Mouse (Mus musculus) brain, embryonic 14.5 days (tissue): ENCODE data around the gene Msl1. TPM values are rescaled to one million over a fixed set of nuclear protein-coding genes. Genes with fewer than 3 reads are reported as not detected.
A peak's percentile ranks its signal among the peaks of the same experiment; 100 is the strongest.

Source experiments
- DNase-seq: peaks from one replicate; pipeline ENCODE4 v3.0.0-alpha.2; 2011; ENCODE audit warnings: low read depth
- CTCF ChIP-seq: fragments of 200-500 bp; IDR thresholded peaks from 2 replicates; pipeline ENCODE4 v1.5.1; 2012; ENCODE audit warnings: inconsistent platforms, mild to moderate bottlenecking, moderate library complexity, borderline replicate concordance; ENCODE audit not compliant: insufficient read depth, insufficient read length; ENCODE audit errors: extremely low read depth
- POLR2A ChIP-seq: fragments of 200-500 bp; IDR thresholded peaks from 2 replicates; pipeline ENCODE4 v1.6.1; 2012; ENCODE audit warnings: mild to moderate bottlenecking, inconsistent platforms, borderline replicate concordance; ENCODE audit not compliant: poor library complexity, insufficient read depth, insufficient read length, severe bottlenecking; ENCODE audit errors: extremely low read depth
- polyA plus RNA-seq: library from polyadenylated mRNA; depleted of rRNA; stranded (reverse); fragments of >200 nt; gene quantifications from 2 replicates; pipeline ENCODE4 v1.2.3, GENCODE M21; 2012

Msl1 gene
- polyA plus RNA-seq, 1 experiment: 104 TPM

DNA sequence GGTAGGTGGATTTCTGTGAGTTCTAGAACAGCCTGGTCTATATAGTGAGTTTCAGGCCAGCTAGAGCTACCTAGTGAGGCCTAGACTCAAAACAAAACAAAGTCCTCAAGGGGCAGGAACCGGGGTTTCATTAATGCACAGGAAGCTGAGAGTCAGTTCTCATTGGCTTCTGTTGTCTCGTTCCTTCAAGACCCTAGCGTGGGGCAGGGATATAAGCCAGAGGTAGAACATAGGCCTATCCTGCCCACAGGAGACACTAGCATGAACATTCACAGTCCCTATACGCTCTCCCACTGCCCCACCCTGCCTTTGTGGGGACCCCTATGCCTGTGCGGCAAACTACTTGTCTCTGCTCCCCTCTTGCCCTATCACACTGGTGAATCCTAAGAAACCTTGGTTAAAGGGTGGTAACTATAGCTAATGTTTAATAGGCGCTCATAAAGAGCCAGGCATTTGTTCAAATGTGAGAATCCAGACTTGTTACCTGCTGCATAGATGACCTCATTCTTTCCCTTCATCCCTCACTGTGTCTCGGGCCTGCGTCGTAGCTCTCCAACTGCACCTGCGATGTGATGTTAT, 42.7 kb upstream of the Msl1 start:
- DNase-seq: no peak
- TF ChIP-seq CTCF (no peak), POLR2A (no peak)

- no peak for DNase-seq
Observed at GRCm38 (mm10) chr11:98753264-98753663, 42.1 kb upstream of the Msl1 start.

DNA sequence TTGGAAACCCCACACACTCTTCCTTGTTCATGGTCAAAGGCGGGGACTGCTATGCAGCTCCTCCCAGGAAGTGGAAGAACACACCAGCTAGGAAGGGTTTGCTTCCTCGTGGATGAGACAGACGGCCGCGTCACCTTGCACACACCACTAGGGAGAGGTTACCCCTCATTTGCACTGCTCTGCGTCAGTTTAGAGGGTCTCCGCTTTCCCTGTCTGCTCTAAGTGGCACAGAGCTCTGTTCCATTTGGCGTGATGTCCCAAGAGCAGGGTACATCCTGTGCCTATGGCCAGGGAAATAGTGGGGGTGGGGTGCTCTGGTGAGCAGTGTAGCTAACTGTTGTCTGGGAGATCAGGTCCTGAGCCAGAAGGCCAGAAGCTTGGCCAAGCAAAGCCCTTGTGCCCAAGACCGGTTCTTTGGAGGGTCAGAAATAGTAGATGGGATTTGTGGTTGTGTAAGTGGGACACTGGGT, 41.1 kb upstream of the Msl1 start:
- DNase-seq: no peak
- TF ChIP-seq POLR2A (no peak), CTCF (no peak)

More at GRCm38 (mm10) chr11:98753264-98753663, 42.1 kb upstream of the Msl1 start:
- TF ChIP-seq POLR2A: no peak
- TF ChIP-seq CTCF: no peak

- peak; percentile 98 for TF ChIP-seq CTCF
- TF ChIP-seq POLR2A: no peak
- DNase-seq: peak; percentile 84
Observed at GRCm38 (mm10) chr11:98754621-98755181, 40.6 kb upstream of the Msl1 start.

- DNase-seq: no peak
- TF ChIP-seq POLR2A (no peak), CTCF (no peak)
Observed at GRCm38 (mm10) chr11:98755726-98756380, 39.5 kb upstream of the Msl1 start.

DNA sequence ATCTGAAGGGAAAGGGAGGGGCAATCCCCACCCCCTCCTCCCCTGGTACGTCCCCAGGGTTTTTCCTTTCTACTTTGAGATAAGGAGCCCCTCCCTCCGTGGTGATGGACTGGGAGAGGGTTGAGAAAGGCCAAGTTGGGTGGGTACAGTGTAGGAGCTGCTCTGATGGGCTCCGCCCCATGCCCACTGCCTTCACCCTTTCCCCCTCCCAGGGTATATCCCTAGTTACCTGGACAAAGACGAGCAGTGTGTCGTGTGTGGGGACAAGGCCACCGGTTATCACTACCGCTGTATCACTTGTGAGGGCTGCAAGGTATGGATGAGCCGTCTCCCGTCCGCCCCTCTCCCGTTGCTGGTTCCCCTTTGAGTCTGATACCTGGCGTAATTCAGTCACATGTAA, 38.6 kb upstream of the Msl1 start:
- DNase-seq: no peak
- no peak for TF ChIP-seq POLR2A

DNA sequence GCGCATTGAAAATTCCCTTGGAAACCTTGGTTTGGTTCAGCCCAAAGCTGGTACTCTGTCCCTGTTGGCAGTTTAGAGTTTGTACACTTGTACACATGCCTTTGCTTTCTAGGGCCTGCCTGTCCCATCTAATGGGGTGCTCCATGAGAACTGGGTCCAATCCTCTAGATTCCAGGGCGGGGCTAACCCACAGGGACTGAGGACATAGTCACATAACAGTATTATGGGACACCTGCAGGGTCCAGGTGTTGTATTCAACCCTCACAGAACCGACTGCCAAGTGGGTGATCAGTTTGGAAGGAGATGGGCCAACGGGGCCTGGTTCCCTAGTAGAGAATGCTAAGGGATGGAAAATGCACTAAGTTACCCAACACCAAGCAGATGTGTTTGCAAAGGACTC, 33.4 kb upstream of the Msl1 start:
- no peak for DNase-seq
- TF ChIP-seq POLR2A: no peak
- TF ChIP-seq CTCF: no peak

GRCm38 (mm10) chr11:98762756-98763501, 32.4 kb upstream of the Msl1 start:
- no peak for DNase-seq
- peak; percentile 49; the same call in 1 of the 2 replicates for TF ChIP-seq CTCF
- TF ChIP-seq POLR2A: no peak

DNA sequence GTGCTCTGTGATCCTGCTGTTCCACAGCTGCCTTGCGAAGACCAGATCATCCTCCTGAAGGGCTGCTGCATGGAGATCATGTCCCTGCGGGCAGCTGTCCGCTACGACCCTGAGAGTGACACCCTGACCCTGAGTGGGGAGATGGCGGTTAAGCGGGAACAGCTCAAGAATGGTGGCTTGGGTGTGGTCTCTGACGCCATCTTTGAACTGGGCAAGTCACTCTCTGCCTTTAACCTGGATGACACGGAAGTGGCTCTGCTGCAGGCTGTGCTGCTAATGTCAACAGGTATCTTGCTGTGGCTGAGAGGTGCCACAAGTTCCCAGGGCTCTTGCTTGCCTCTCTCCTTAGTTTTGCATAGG, 31.8 kb upstream of the Msl1 start:
- DNase-seq: no peak
- TF ChIP-seq POLR2A (no peak), CTCF (no peak)

- no peak for TF ChIP-seq POLR2A
- TF ChIP-seq CTCF: no peak
- DNase-seq: no peak
Observed at GRCm38 (mm10) chr11:98764091-98764490, 31.2 kb upstream of the Msl1 start.

- no peak for DNase-seq
- no peak for TF ChIP-seq POLR2A
Observed at GRCm38 (mm10) chr11:98764746-98765145, 30.6 kb upstream of the Msl1 start.
